In the genomic region with DNA sequence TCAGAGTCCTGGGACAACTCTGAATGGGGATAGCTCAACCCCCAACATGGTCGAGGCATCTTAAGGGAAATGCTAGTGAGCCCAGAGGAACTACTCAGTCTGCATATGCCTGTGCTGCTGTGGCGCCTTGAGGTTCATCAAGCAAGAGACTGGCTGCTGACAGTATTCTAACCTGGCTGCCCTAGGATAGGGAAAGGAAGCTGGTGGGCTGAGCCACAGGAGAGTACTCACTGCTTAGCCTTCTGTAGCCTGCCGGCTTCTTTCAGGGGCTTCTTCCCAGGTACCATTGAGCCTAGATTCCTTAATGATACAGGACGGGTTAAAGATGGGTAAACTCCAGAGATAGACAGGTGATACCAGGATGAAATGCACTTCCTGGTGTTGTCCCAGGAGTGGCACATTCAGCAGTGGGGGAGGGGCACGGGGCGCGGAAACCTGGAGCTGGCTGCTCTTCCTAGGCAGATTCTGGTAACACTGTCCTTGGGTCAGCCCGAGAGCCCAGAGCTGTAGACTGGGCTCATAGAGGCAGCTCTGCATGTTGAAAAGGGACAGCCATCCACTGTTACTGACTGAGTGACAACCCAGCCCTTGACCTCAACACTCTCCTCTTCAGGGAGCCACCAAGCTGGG, we compare ENCODE assay signal across 12 mouse cellular contexts. TPM values are rescaled to one million over a fixed set of nuclear protein-coding genes. Genes with fewer than 3 reads are reported as not detected.
A peak's percentile ranks its signal among the peaks of the same experiment; 100 is the strongest.
DNase-seq lines count a peak whose midpoint lies in the region; ATAC-seq and TF ChIP-seq lines count a peak whose summit lies in the region.
"Had no signal": no experiment of that assay in that cellular context is flagged by ENCODE, and none has a peak within 500 bp of the region (broad histone marks: within the 10 kb centered on the region; RNA-seq: fewer than 3 reads in every experiment).

No protein-coding gene starts in this region.

- no peaks in the 10 kb centered on the region for H3K9me3 ChIP-seq in kidney, embryonic 14.5 days (ENCODE audit: control insufficient read depth, low read length)
- no peaks in the 10 kb centered on the region for H3K9me3 ChIP-seq in embryonic facial prominence, embryonic 11.5 days (replicated peaks; ENCODE audit: control insufficient read depth, low read length)
- no peaks in the 10 kb centered on the region for H3K9me3 ChIP-seq in hindbrain, embryonic 12.5 days (replicated peaks)
- no peaks in the 10 kb centered on the region for H3K9me3 ChIP-seq in midbrain, postnatal 0 days (ENCODE audit: low read length)

- peak overlapping the region; percentile 54; the same call in 1 of the 2 replicates for H3K4me3 ChIP-seq in kidney, embryonic 14.5 days (ENCODE audit: low read length)
- peak overlapping the region; percentile 58 for H3K4me3 ChIP-seq in embryonic facial prominence, embryonic 11.5 days (ENCODE audit: low read depth, low read length)
- peak overlapping the region; percentile 63 for H3K4me3 ChIP-seq in hindbrain, embryonic 12.5 days
- H3K4me3 ChIP-seq in midbrain, postnatal 0 days (ENCODE audit: low read depth, low read length), result peak overlapping the region; percentile 90
- H3K4me3 ChIP-seq: heart, adult 2 months had no signal

- no peak for DNase-seq in kidney, adult 11 months
- no peak for DNase-seq in embryonic facial prominence, embryonic 11.5 days (ENCODE audit: low spot score)
- no peak for DNase-seq in midbrain, postnatal 0 days (ENCODE audit: low spot score)
- DNase-seq in adrenal gland, postnatal 36 days, result no peak
- no peak for DNase-seq in thymus, postnatal 14 days
- DNase-seq: heart, adult 2 months; kidney, adult 2 months had no signal

- H3K9ac ChIP-seq in kidney, embryonic 14.5 days (ENCODE audit: low read depth, low read length), result no peak overlapping the region
- H3K9ac ChIP-seq in embryonic facial prominence, embryonic 11.5 days (replicated peaks; ENCODE audit: low read length), result no peak overlapping the region
- H3K9ac ChIP-seq in hindbrain, embryonic 12.5 days, result peak overlapping the region; percentile 85
- peak overlapping the region; percentile 94 for H3K9ac ChIP-seq in midbrain, postnatal 0 days (replicated peaks; ENCODE audit: low read length, poor library complexity, severe bottlenecking)
- H3K9ac ChIP-seq: liver, embryonic 14.5 days had no signal

- no peaks in the 10 kb centered on the region for H3K4me1 ChIP-seq in kidney, embryonic 14.5 days (ENCODE audit: control insufficient read depth, insufficient read depth, low read length)
- H3K4me1 ChIP-seq in embryonic facial prominence, embryonic 11.5 days (ENCODE audit: control insufficient read depth, insufficient read depth, low read length), result no peaks in the 10 kb centered on the region
- peaks cover 56% of the 10 kb centered on the region for H3K4me1 ChIP-seq in hindbrain, embryonic 12.5 days
- H3K4me1 ChIP-seq in midbrain, postnatal 0 days (ENCODE audit: insufficient read depth, low read length), result peaks cover 18% of the 10 kb centered on the region; the same call in 1 of the 2 replicates

- 25% methylated on average over 8 of the region's 8 CpGs for WGBS in kidney, embryonic 14.5 days
- 27% methylated on average over 8 of the region's 8 CpGs for WGBS in embryonic facial prominence, embryonic 11.5 days
- WGBS in hindbrain, embryonic 12.5 days, result 20% methylated on average over 8 of the region's 8 CpGs
- 23% methylated on average over 8 of the region's 8 CpGs for WGBS in midbrain, postnatal 0 days

- H3K27me3 ChIP-seq in kidney, embryonic 14.5 days (ENCODE audit: control insufficient read depth, insufficient read depth, low read length), result peaks cover 66% of the 10 kb centered on the region
- peaks cover 16% of the 10 kb centered on the region for H3K27me3 ChIP-seq in embryonic facial prominence, embryonic 11.5 days (ENCODE audit: control insufficient read depth, insufficient read depth, low read length)
- peaks cover 12% of the 10 kb centered on the region for H3K27me3 ChIP-seq in hindbrain, embryonic 12.5 days
- no peaks in the 10 kb centered on the region; the same call in 1 of the 2 replicates for H3K27me3 ChIP-seq in midbrain, postnatal 0 days (ENCODE audit: insufficient read depth, low read length)

- no peaks in the 10 kb centered on the region for H3K36me3 ChIP-seq in kidney, embryonic 14.5 days (ENCODE audit: control insufficient read depth, insufficient read depth, low read length)
- no peaks in the 10 kb centered on the region for H3K36me3 ChIP-seq in embryonic facial prominence, embryonic 11.5 days (replicated peaks; ENCODE audit: control insufficient read depth, insufficient read depth, low read depth, low read length)
- H3K36me3 ChIP-seq in hindbrain, embryonic 12.5 days, result no peaks in the 10 kb centered on the region
- H3K36me3 ChIP-seq in midbrain, postnatal 0 days (ENCODE audit: insufficient read depth, low read length), result no peaks in the 10 kb centered on the region

- H3K27ac ChIP-seq in kidney, embryonic 14.5 days (ENCODE audit: low read depth, low read length), result no peak overlapping the region
- no peak overlapping the region for H3K27ac ChIP-seq in embryonic facial prominence, embryonic 11.5 days (replicated peaks; ENCODE audit: low read depth, low read length)
- H3K27ac ChIP-seq in hindbrain, embryonic 12.5 days, result no peak overlapping the region
- H3K27ac ChIP-seq in midbrain, postnatal 0 days (ENCODE audit: low read depth, low read length), result no peak overlapping the region
- H3K27ac ChIP-seq: heart, adult 2 months; liver, embryonic 14.5 days had no signal

- peak overlapping the region; percentile 91; the same call in 1 of the 2 replicates for H3K4me2 ChIP-seq in kidney, embryonic 14.5 days (replicated peaks; ENCODE audit: low read depth, low read length)
- no peak overlapping the region for H3K4me2 ChIP-seq in embryonic facial prominence, embryonic 11.5 days (ENCODE audit: low read depth, low read length)
- H3K4me2 ChIP-seq in hindbrain, embryonic 12.5 days (replicated peaks), result peak overlapping the region; percentile 70
- H3K4me2 ChIP-seq in midbrain, postnatal 0 days (ENCODE audit: low read depth, low read length, poor library complexity, severe bottlenecking), result peak overlapping the region; percentile 62

- no peak for ATAC-seq in kidney, embryonic 14.5 days (ENCODE audit: low FRiP score, low TSS enrichment)
- ATAC-seq in embryonic facial prominence, embryonic 11.5 days (replicated peaks; ENCODE audit: insufficient number of reproducible peaks, low FRiP score, low TSS enrichment, low read depth), result no peak
- ATAC-seq in hindbrain, embryonic 12.5 days (ENCODE audit: low FRiP score), result no peak
- ATAC-seq in midbrain, postnatal 0 days (ENCODE audit: low FRiP score), result no peak
- no peak for ATAC-seq in inflammation-experienced regulatory T-cells, adult 6 months

- no peak for TF ChIP-seq CTCF in midbrain, postnatal 0 days (IDR thresholded peaks at IDR 0.05)

RNA-seq across cellular contexts. Expression of gene Fam19a5, which starts 1.7 kb away (rescaled TPM):
- 4.9 and 6.5 TPM in 2 replicates for polyA plus RNA-seq in kidney, embryonic 14.5 days (2014; fragmentation: Nextera tagmentation; extraction: Ambion mirVana)
- 3.6 and 4.7 TPM in 2 replicates for polyA plus RNA-seq in embryonic facial prominence, embryonic 11.5 days (2014; fragmentation: Nextera tagmentation; extraction: Ambion mirVana)
- polyA plus RNA-seq in hindbrain, embryonic 12.5 days (2016; fragmentation: Nextera tagmentation; extraction: Ambion mirVana), result 12.6 and 13.6 TPM in 2 replicates
- total RNA-seq in midbrain, postnatal 0 days (2014; rRNA removed), result 118 and 145 TPM in 2 replicates
- polyA plus RNA-seq in midbrain, postnatal 0 days (2015; fragmentation: Nextera tagmentation; extraction: Ambion mirVana), result 33.0 and 33.8 TPM in 2 replicates
- not detected for polyA plus RNA-seq in inflammation-experienced regulatory T-cells, adult 6 months (2017; shearing (Covaris generic))
- total RNA-seq in adrenal gland, postnatal 36 days (2021), result 10 to 100 TPM in 1 of 2 experiments, 1 to 10 TPM in 1; 9.2 to 19.5 TPM
- total RNA-seq: megakaryocyte-erythroid progenitor cell, adult 5-6 weeks had no signal

Comparison
In these comparisons a context has a peak if more than half of its experiments do, and no peak if none do; other contexts are left out.
1. H3K9ac ChIP-seq: peak in hindbrain, embryonic 12.5 days (single experiment) and midbrain, postnatal 0 days (single experiment); none in kidney, embryonic 14.5 days (single experiment) and embryonic facial prominence, embryonic 11.5 days (single experiment).
2. Peak in every context shown above with its lines, with median percentiles within 50 percentile points of each other: H3K4me3 ChIP-seq.